Mouse (Mus musculus) CH12.LX (cell line): ENCODE results near the gene Timm29.

Experiments
- CHD2 ChIP-seq: IDR thresholded peaks from 2 replicates; pipeline ENCODE4 v1.6.1; 2011; ENCODE audit warnings: low read length, improper control_type of control experiment
- CTCF ChIP-seq, 2 experiments: IDR thresholded peaks in 1 of 2; conservative IDR thresholded peaks in 1 of 2; 2 replicates each; pipeline ENCODE4 v1.5.1; 2011 to 2012; ENCODE audit warnings: low read depth in 2 of 2, low read length in 2 of 2, improper control_type of control experiment in 1 of 2, inconsistent platforms in 1 of 2, mild to moderate bottlenecking in 1 of 2, moderate library complexity in 1 of 2
- HCFC1 ChIP-seq: IDR thresholded peaks from 2 replicates; pipeline ENCODE4 v1.6.1; 2012; ENCODE audit warnings: low read depth, mild to moderate bottlenecking, inconsistent platforms, low read length, improper control_type of control experiment
- JUND ChIP-seq: conservative IDR thresholded peaks from 2 replicates; pipeline ENCODE4 v1.6.1; 2011; ENCODE audit warnings: low read depth, low read length, improper control_type of control experiment

DNA sequence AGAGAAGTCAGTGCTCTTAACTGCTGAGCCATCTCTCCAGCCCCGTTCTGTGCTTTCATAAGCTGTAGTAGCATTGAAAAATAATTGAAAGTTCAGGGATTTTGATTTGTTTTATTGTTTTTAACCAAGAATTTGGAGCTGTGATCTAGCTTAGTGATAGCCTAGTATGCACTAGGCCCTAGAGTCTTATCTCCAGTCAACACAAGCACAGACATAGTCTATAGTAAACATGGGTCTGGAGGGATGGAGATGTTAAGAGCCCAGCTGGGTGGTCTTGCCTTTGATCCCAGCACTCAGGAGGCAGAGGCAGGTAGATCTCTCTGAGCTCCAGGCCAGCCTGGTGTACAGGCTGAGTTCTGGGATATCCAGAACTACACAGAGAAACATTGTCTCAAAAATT is 30.2 kb downstream of the Timm29 start:
- no peak for TF ChIP-seq CHD2
- no peak for TF ChIP-seq JUND
- TF ChIP-seq CTCF (conservative IDR thresholded peaks at IDR 0.05 in 1 of 2, IDR thresholded peaks at IDR 0.05 in 1 of 2; ENCODE audit: low read depth in 2 of 2, low read length in 2 of 2), result no peak
- TF ChIP-seq HCFC1, result no peak
